Mouse (Mus musculus) bone marrow, adult 2 months (tissue): ENCODE data around the gene Lrrk1.

Experiments used
- CTCF ChIP-seq: fragments of 200-500 bp; IDR thresholded peaks from 2 replicates; pipeline ENCODE4 v1.5.1; 2011; ENCODE audit warnings: low read length, control low read depth; ENCODE audit not compliant: control insufficient read depth, insufficient read depth
- POLR2A ChIP-seq: fragments of 200-500 bp; IDR thresholded peaks from 2 replicates; pipeline ENCODE4 v1.6.1; 2011; ENCODE audit warnings: low read depth, mild to moderate bottlenecking, control low read depth, low read length, borderline replicate concordance; ENCODE audit not compliant: control insufficient read depth

GRCm38 (mm10) chr7:66278001-66278400, 110.1 kb downstream of the Lrrk1 start:
- TF ChIP-seq CTCF (no peak), POLR2A (no peak)
